ENCODE assay signal across 25 mouse cellular contexts in the genomic region with DNA sequence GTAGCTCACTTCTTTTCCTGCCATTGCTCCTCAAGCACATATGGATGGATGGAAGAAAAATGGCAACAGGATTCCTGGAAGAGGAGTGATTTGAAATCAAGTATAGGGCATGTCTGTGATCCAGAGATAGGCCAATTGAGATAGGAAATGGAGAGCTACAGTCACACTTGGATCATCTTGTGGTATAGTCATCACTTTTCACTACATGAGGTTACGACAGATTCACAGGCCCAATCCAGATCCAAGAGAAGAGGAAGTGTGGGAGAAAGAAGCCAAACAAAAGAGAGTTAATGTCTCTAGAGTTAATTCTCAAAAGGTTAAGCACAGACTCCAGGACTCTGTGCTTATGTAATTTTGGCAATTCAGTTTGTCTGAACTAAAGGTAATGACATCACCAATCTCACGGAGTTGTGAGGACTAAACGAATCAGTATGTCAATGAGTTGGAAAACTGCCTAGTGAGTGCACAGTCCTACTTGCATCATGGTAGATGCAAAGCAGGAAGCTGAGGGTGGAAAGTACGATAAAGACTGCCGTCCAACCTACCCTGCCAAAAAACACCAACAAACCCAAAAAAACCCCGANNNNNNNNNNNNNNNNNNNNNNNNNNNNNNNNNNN. TPM values are rescaled to one million over a fixed set of nuclear protein-coding genes. Genes with fewer than 3 reads are reported as not detected.
DNase-seq lines count a peak whose midpoint lies in the region; ATAC-seq and TF ChIP-seq lines count a peak whose summit lies in the region.
"Had no signal": no experiment of that assay in that cellular context is flagged by ENCODE, and none has a peak within 500 bp of the region (broad histone marks: within the 10 kb centered on the region; RNA-seq: fewer than 3 reads in every experiment).

No protein-coding gene starts in this region.

- no peak overlapping the region for H3K9ac ChIP-seq in MEL (ENCODE audit: control insufficient read depth, low read depth, low read length, poor library complexity, severe bottlenecking)
- H3K9ac ChIP-seq in hindbrain, embryonic 11.5 days (ENCODE audit: low read depth, low read length), result no peak overlapping the region
- H3K9ac ChIP-seq in forebrain, postnatal 0 days, result no peak overlapping the region
- H3K9ac ChIP-seq: hindbrain, embryonic 13.5 days; intestine, embryonic 15.5 days; limb, embryonic 15.5 days had no signal

- no peaks in the 10 kb centered on the region for H3K79me2 ChIP-seq in MEL (ENCODE audit: control insufficient read depth, insufficient read depth, low read length, poor library complexity)

- H3K9me3 ChIP-seq in MEL (replicated peaks; ENCODE audit: insufficient read depth, low read length), result no peaks in the 10 kb centered on the region
- no peaks in the 10 kb centered on the region for H3K9me3 ChIP-seq in hindbrain, embryonic 11.5 days (ENCODE audit: control insufficient read depth, low read length)
- H3K9me3 ChIP-seq in forebrain, postnatal 0 days (ENCODE audit: low read length), result no peaks in the 10 kb centered on the region
- H3K9me3 ChIP-seq: heart, embryonic 10.5 days; hindbrain, embryonic 13.5 days; intestine, embryonic 15.5 days; limb, embryonic 15.5 days; midbrain, embryonic 10.5 days had no signal

- no peak overlapping the region for H3K4me2 ChIP-seq in hindbrain, embryonic 11.5 days (replicated peaks; ENCODE audit: low read depth, low read length)
- H3K4me2 ChIP-seq in forebrain, postnatal 0 days (ENCODE audit: low read depth), result no peak overlapping the region
- H3K4me2 ChIP-seq: hindbrain, embryonic 13.5 days; intestine, embryonic 15.5 days; limb, embryonic 15.5 days had no signal

- peak; percentile 91 for ATAC-seq in granulocyte monocyte progenitor cell, adult 5-6 weeks (replicated peaks; ENCODE audit: poor library complexity, severe bottlenecking)
- ATAC-seq in hindbrain, embryonic 11.5 days (ENCODE audit: low FRiP score), result no peak
- no peak for ATAC-seq in forebrain, postnatal 0 days
- ATAC-seq: forebrain, embryonic 14.5 days; intestine, embryonic 15.5 days had no signal

- no peak overlapping the region for H3K4me3 ChIP-seq in MEL (ENCODE audit: control insufficient read depth in 1 of 2, insufficient read depth in 1 of 2, low read depth in 2 of 2, low read length in 2 of 2)
- no peak overlapping the region for H3K4me3 ChIP-seq in hindbrain, embryonic 11.5 days (ENCODE audit: low read depth, low read length)
- no peak overlapping the region for H3K4me3 ChIP-seq in forebrain, postnatal 0 days (ENCODE audit: low read depth, low read length)
- H3K4me3 ChIP-seq: heart, embryonic 10.5 days; hindbrain, embryonic 13.5 days; intestine, embryonic 15.5 days; limb, embryonic 15.5 days; midbrain, embryonic 10.5 days had no signal

- TF ChIP-seq RAD21 in MEL (IDR thresholded peaks at IDR 0.05; ENCODE audit: low read depth, low read length), result no peak

- no peak for TF ChIP-seq CTCF in MEL (IDR thresholded peaks at IDR 0.05 in 2 of 3, conservative IDR thresholded peaks at IDR 0.05 in 1 of 3; ENCODE audit: control insufficient read depth in 1 of 3, insufficient read depth in 1 of 3, low read depth in 2 of 3, low read length in 3 of 3, poor library complexity in 1 of 3, severe bottlenecking in 1 of 3)
- TF ChIP-seq CTCF in forebrain, postnatal 0 days (IDR thresholded peaks at IDR 0.05; ENCODE audit: low read depth), result no peak

- 90% methylated on average over 3 of the region's 6 CpGs for WGBS in hindbrain, embryonic 11.5 days
- 57% methylated on average over 3 of the region's 6 CpGs for WGBS in forebrain, postnatal 0 days

- DNase-seq in CD4-positive, CD25-positive, alpha-beta regulatory T cell, adult 2 months (ENCODE audit: low read depth, low spot score), result peak; percentile 61
- DNase-seq in MEL (ENCODE audit: low read depth, low spot score), result peak; percentile 7
- DNase-seq in naive thymus-derived CD4-positive, alpha-beta T cell, adult 2 months (ENCODE audit: low read depth), result peak; percentile 60
- DNase-seq in adrenal gland, postnatal 10 days, result no peak
- no peak for DNase-seq in hindbrain, embryonic 11.5 days (ENCODE audit: low spot score)
- no peak for DNase-seq in forebrain, postnatal 0 days
- DNase-seq: adrenal gland, adult 8-10 months; cerebellum, adult 11-12 months; cerebellum, postnatal 25 days; gastrocnemius, postnatal 36 days; lung, adult 2 months; retina, postnatal 1 day had no signal

- H3K4me1 ChIP-seq in MEL (ENCODE audit: control insufficient read depth in 1 of 2, insufficient read depth in 2 of 2, low read length in 2 of 2), result no peaks in the 10 kb centered on the region
- H3K4me1 ChIP-seq in hindbrain, embryonic 11.5 days (replicated peaks; ENCODE audit: control insufficient read depth, insufficient read depth, low read length), result no peaks in the 10 kb centered on the region
- no peaks in the 10 kb centered on the region for H3K4me1 ChIP-seq in forebrain, postnatal 0 days (ENCODE audit: insufficient read depth)
- H3K4me1 ChIP-seq: heart, embryonic 10.5 days; hindbrain, embryonic 13.5 days; intestine, embryonic 15.5 days; limb, embryonic 15.5 days; midbrain, embryonic 10.5 days had no signal

- H3K27me3 ChIP-seq in MEL (ENCODE audit: control insufficient read depth in 1 of 2, insufficient read depth in 2 of 2, low read length in 2 of 2), result no peaks in the 10 kb centered on the region; a peak in 1 of 4 replicates
- H3K27me3 ChIP-seq in hindbrain, embryonic 11.5 days (ENCODE audit: control insufficient read depth, insufficient read depth, low read length), result no peaks in the 10 kb centered on the region
- H3K27me3 ChIP-seq in forebrain, postnatal 0 days (ENCODE audit: insufficient read depth, low read length), result no peaks in the 10 kb centered on the region
- H3K27me3 ChIP-seq: hindbrain, embryonic 13.5 days; intestine, embryonic 15.5 days; limb, embryonic 15.5 days had no signal

- no peaks in the 10 kb centered on the region for H3K36me3 ChIP-seq in MEL (ENCODE audit: control insufficient read depth in 1 of 2, insufficient read depth in 2 of 2, low read length in 2 of 2)
- H3K36me3 ChIP-seq in hindbrain, embryonic 11.5 days (ENCODE audit: control insufficient read depth, insufficient read depth, low read length), result no peaks in the 10 kb centered on the region
- H3K36me3 ChIP-seq in forebrain, postnatal 0 days (ENCODE audit: insufficient read depth), result no peaks in the 10 kb centered on the region
- H3K36me3 ChIP-seq: heart, embryonic 10.5 days; hindbrain, embryonic 13.5 days; intestine, embryonic 15.5 days; limb, embryonic 15.5 days; midbrain, embryonic 10.5 days had no signal

- no peak for TF ChIP-seq EP300 in MEL (IDR thresholded peaks at IDR 0.05; ENCODE audit: low read depth in 1 of 2, low read length in 2 of 2)

- TF ChIP-seq POLR2A in MEL (IDR thresholded peaks at IDR 0.05; ENCODE audit: control insufficient read depth in 1 of 2, insufficient read depth in 1 of 2, low read depth in 1 of 2, low read length in 2 of 2, poor library complexity in 1 of 2), result no peak

- H3K27ac ChIP-seq in MEL (ENCODE audit: control insufficient read depth, low read depth, low read length), result no peak overlapping the region
- no peak overlapping the region for H3K27ac ChIP-seq in hindbrain, embryonic 11.5 days (ENCODE audit: low read depth, low read length)
- no peak overlapping the region for H3K27ac ChIP-seq in forebrain, postnatal 0 days (ENCODE audit: low read depth, low read length)
- H3K27ac ChIP-seq: heart, embryonic 10.5 days; hindbrain, embryonic 13.5 days; intestine, embryonic 15.5 days; limb, embryonic 15.5 days; midbrain, embryonic 10.5 days; stomach, postnatal 0 days had no signal

TF ChIP-seq in MEL, 35 proteins besides CTCF, POLR2A, EP300 and RAD21:
- TF ChIP-seq ZKSCAN1 (IDR thresholded peaks at IDR 0.05; ENCODE audit: low read depth, low read length) (no peak), ZNF384 (IDR thresholded peaks at IDR 0.05; ENCODE audit: low read depth, low read length) (no peak)

RNA-seq across cellular contexts. Expression of a gene that starts 7.4 kb away (rescaled TPM):
- not detected in 2 replicates for total RNA-seq in MEL (2012; rRNA removed)
- under 1 TPM in 1 of 2 experiments, not detected in 1; 0.01 TPM for polyA plus RNA-seq in MEL (2012; ENCODE audit: insufficient read depth in 1 of 2, insufficient read length in 2 of 2, low read depth in 1 of 2, low replicate concordance in 2 of 2, missing spikeins in 1 of 2)
- not detected in 2 replicates for total RNA-seq in granulocyte monocyte progenitor cell, adult 5-6 weeks (2014; fragmentation: Nextera tagmentation)
- total RNA-seq in granulocyte monocyte progenitor cell, adult 5-6 weeks (2017), result 0.13 TPM in 1 of 2 replicates, not detected in the other
- total RNA-seq in adrenal gland, postnatal 10 days (2021), result under 1 TPM; 0.15 to 0.27 TPM
- polyA plus RNA-seq in hindbrain, embryonic 11.5 days (2014; fragmentation: Nextera tagmentation; extraction: Ambion mirVana), result 0.04 and 0.06 TPM in 2 replicates
- total RNA-seq in forebrain, postnatal 0 days (2014; rRNA removed), result not detected in 2 replicates
- polyA plus RNA-seq in forebrain, postnatal 0 days (2015; fragmentation: Nextera tagmentation; extraction: Ambion mirVana), result 0.06 and 0.14 TPM in 2 replicates
- total RNA-seq: gastrocnemius, postnatal 36 days; left cerebral cortex, postnatal 36 days; midbrain, postnatal 0 days had no signal
- polyA plus RNA-seq: embryonic facial prominence, embryonic 11.5 days; heart, embryonic 10.5 days; intestine, embryonic 15.5 days; kidney, embryonic 14.5 days; neural tube, embryonic 11.5 days had no signal

RNA-seq across cellular contexts. Expression of a gene that starts 17.6 kb away (rescaled TPM):
- total RNA-seq in MEL (2012; rRNA removed), result 1.2 and 1.6 TPM in 2 replicates
- polyA plus RNA-seq in MEL (2012; ENCODE audit: insufficient read depth in 1 of 2, insufficient read length in 2 of 2, low read depth in 1 of 2, low replicate concordance in 2 of 2, missing spikeins in 1 of 2), result 1 to 10 TPM in 1 of 2 experiments, not detected in 1; 2.7 TPM
- total RNA-seq in granulocyte monocyte progenitor cell, adult 5-6 weeks (2014; fragmentation: Nextera tagmentation), result 19.1 and 28.6 TPM in 2 replicates
- 10.7 and 15.1 TPM in 2 replicates for total RNA-seq in granulocyte monocyte progenitor cell, adult 5-6 weeks (2017)
- 10 to 100 TPM; 42.6 to 60.7 TPM for total RNA-seq in adrenal gland, postnatal 10 days (2021)
- 6.8 and 9.5 TPM in 2 replicates for polyA plus RNA-seq in hindbrain, embryonic 11.5 days (2014; fragmentation: Nextera tagmentation; extraction: Ambion mirVana)
- 11.1 and 17.8 TPM in 2 replicates for total RNA-seq in forebrain, postnatal 0 days (2014; rRNA removed)
- polyA plus RNA-seq in forebrain, postnatal 0 days (2015; fragmentation: Nextera tagmentation; extraction: Ambion mirVana), result 2.7 and 7.6 TPM in 2 replicates

Comparison
In these comparisons a context has a peak if more than half of its experiments do, and no peak if none do; other contexts are left out.
1. DNase-seq: peak in CD4-positive, CD25-positive, alpha-beta regulatory T cell, adult 2 months (single experiment), MEL (single experiment) and naive thymus-derived CD4-positive, alpha-beta T cell, adult 2 months (single experiment); none in adrenal gland, postnatal 10 days (single experiment), hindbrain, embryonic 11.5 days (single experiment) and forebrain, postnatal 0 days (single experiment).